Mouse (Mus musculus) bone marrow macrophage, adult 2 months (primary cell): ENCODE data around the gene Nav1.

Experiments
- CTCF ChIP-seq: IDR thresholded peaks from 2 replicates; pipeline ENCODE4 v1.5.1; 2012; ENCODE audit warnings: low read depth, mild to moderate bottlenecking, low read length, moderate library complexity
- POLR2A ChIP-seq: IDR thresholded peaks from 2 replicates; pipeline ENCODE4 v1.6.1; 2012; ENCODE audit warnings: mild to moderate bottlenecking, low read depth, low read length, borderline replicate concordance

DNA sequence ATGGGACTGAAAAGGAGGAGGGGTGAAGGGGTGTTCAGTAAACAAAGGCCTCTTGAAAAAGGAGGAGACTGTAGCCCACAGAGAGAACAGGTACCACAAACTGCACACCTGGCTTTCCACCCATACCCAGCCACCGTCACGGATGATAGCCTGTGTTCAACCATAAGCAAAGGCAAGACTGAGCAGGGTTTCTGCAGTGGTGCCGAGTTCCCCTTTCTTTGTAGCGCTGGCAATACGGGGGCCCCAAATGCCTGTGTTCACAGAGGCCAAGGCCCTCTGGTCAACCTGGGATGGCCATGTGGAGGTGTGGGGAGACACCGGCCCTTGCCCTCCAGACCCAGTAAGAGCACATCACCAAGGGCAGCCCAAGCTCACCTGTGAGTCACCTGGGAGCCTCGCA lies 70.3 kb downstream of the Nav1 start:
- no peak for TF ChIP-seq CTCF
- no peak for TF ChIP-seq POLR2A
